Comparison of ENCODE assay signal across 7 mouse cellular contexts in the genomic region with DNA sequence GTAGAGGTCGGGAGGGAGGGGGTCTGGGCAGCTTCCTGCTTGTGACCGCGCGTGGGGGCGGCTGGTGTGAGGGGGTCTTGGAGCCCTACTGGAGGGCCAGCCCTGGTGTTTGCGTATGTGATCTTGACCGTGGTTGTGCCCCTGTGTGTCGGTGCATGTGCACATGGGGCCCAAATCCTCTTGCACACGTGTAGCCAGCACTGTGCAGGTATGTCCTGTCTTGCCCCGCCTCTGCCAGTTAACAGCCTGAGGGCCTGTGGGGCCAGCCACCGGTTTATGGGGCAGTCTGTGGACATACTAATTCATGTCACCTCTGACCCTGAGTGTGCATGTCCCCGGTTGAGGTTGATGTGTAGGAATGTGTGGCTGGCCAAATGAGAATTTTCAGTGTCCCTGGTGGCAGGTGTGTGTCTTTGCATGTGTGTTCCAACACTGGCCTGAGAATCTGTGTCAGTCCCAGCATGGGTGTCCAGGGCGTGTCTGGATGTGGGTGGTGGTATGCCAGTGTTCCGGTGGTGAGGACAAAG. TPM values are rescaled to one million over a fixed set of nuclear protein-coding genes. Genes with fewer than 3 reads are reported as not detected.
DNase-seq lines count a peak whose midpoint lies in the region; ATAC-seq lines count a peak whose summit lies in the region.

No protein-coding gene starts in this region.

- no peaks in the 10 kb centered on the region for H3K27me3 ChIP-seq in forebrain, embryonic 14.5 days (replicated peaks; ENCODE audit: control insufficient read depth, insufficient read depth, low read length)

- no peaks in the 10 kb centered on the region for H3K36me3 ChIP-seq in forebrain, embryonic 14.5 days (ENCODE audit: control insufficient read depth, insufficient read depth, low read length)

- H3K4me2 ChIP-seq in forebrain, embryonic 14.5 days (ENCODE audit: low read length), result peak overlapping the region; percentile 91

- no peaks in the 10 kb centered on the region for H3K9me3 ChIP-seq in forebrain, embryonic 14.5 days (replicated peaks; ENCODE audit: control insufficient read depth, low read length)

- ATAC-seq in forebrain, embryonic 14.5 days, result no peak

- 0 out of 2 replicates have a peak, but pooled peaks cover 4% of the 10 kb centered on the region for H3K4me1 ChIP-seq in brown adipose tissue, adult 24 weeks (ENCODE audit: control insufficient read depth, insufficient read depth, insufficient read length, low read length)
- H3K4me1 ChIP-seq in forebrain, embryonic 14.5 days (ENCODE audit: control insufficient read depth, insufficient read depth, low read length), result peaks cover 60% of the 10 kb centered on the region

- H3K9ac ChIP-seq in forebrain, embryonic 14.5 days (ENCODE audit: low read length), result peak overlapping the region; percentile 88

- WGBS in forebrain, embryonic 14.5 days, result 9% methylated on average over 13 of the region's 14 CpGs

- H3K27ac ChIP-seq in brown adipose tissue, adult 24 weeks (replicated peaks; ENCODE audit: low read depth, low read length), result no peak overlapping the region
- H3K27ac ChIP-seq in forebrain, embryonic 14.5 days (ENCODE audit: low read depth, low read length), result peak overlapping the region; percentile 90

- H3K4me3 ChIP-seq in brown adipose tissue, adult 24 weeks (ENCODE audit: insufficient read depth, low read depth, low read length), result peak overlapping the region; percentile 30
- peak overlapping the region; percentile 68 for H3K4me3 ChIP-seq in forebrain, embryonic 14.5 days (ENCODE audit: low read depth, low read length)

- peak; percentile 32 for DNase-seq in right cerebral cortex, postnatal 14 days
- no peak for DNase-seq in right cerebral cortex, postnatal 4 days
- DNase-seq in forebrain, embryonic 14.5 days (ENCODE audit: low spot score), result peak; percentile 22
- DNase-seq in kidney, postnatal 14 days, result peak; percentile 40
- peak; percentile 55 for DNase-seq in naive thymus-derived CD4-positive, alpha-beta T cell, adult 2 months (ENCODE audit: low read depth)
- no peak for DNase-seq in adrenal gland, postnatal 10 days

RNA-seq across cellular contexts. Expression of a gene that starts 8.1 kb away (rescaled TPM):
- polyA plus RNA-seq in brown adipose tissue, adult 24 weeks (2012; ENCODE audit: insufficient read depth, insufficient read length, missing spikeins), result 1.1 and 1.6 TPM in 2 replicates
- polyA plus RNA-seq in forebrain, embryonic 14.5 days (2014; fragmentation: Nextera tagmentation; extraction: Ambion mirVana), result 4.2 and 4.9 TPM in 2 replicates
- 10 to 100 TPM; 15.7 to 21.6 TPM for total RNA-seq in adrenal gland, postnatal 10 days (2021)

RNA-seq across cellular contexts. Expression of a gene that starts 9.7 kb away (rescaled TPM):
- 142 and 151 TPM in 2 replicates for polyA plus RNA-seq in brown adipose tissue, adult 24 weeks (2012; ENCODE audit: insufficient read depth, insufficient read length, missing spikeins)
- polyA plus RNA-seq in forebrain, embryonic 14.5 days (2014; fragmentation: Nextera tagmentation; extraction: Ambion mirVana), result 137 and 150 TPM in 2 replicates
- total RNA-seq in adrenal gland, postnatal 10 days (2021), result 100 to 1,000 TPM; 119 to 134 TPM

RNA-seq across cellular contexts. Expression of a gene that starts 16.3 kb away (rescaled TPM):
- polyA plus RNA-seq in brown adipose tissue, adult 24 weeks (2012; ENCODE audit: insufficient read depth, insufficient read length, missing spikeins), result 13.1 and 15.7 TPM in 2 replicates
- polyA plus RNA-seq in forebrain, embryonic 14.5 days (2014; fragmentation: Nextera tagmentation; extraction: Ambion mirVana), result 10.0 and 12.1 TPM in 2 replicates
- total RNA-seq in adrenal gland, postnatal 10 days (2021), result 10 to 100 TPM; 20.6 to 23.3 TPM

RNA-seq across cellular contexts. Expression of a gene that starts 23.9 kb away (rescaled TPM):
- polyA plus RNA-seq in brown adipose tissue, adult 24 weeks (2012; ENCODE audit: insufficient read depth, insufficient read length, missing spikeins), result 2.4 and 3.0 TPM in 2 replicates
- 9.1 and 10.0 TPM in 2 replicates for polyA plus RNA-seq in forebrain, embryonic 14.5 days (2014; fragmentation: Nextera tagmentation; extraction: Ambion mirVana)
- total RNA-seq in adrenal gland, postnatal 10 days (2021), result 1 to 10 TPM; 5.2 to 7.4 TPM

RNA-seq across cellular contexts. Expression of a gene that starts 32.2 kb away (rescaled TPM):
- polyA plus RNA-seq in brown adipose tissue, adult 24 weeks (2012; ENCODE audit: insufficient read depth, insufficient read length, missing spikeins), result not detected in 2 replicates
- 2.4 and 3.0 TPM in 2 replicates for polyA plus RNA-seq in forebrain, embryonic 14.5 days (2014; fragmentation: Nextera tagmentation; extraction: Ambion mirVana)
- total RNA-seq in adrenal gland, postnatal 10 days (2021), result 1 to 10 TPM; 4.5 to 6.2 TPM

Comparison
In these comparisons a context has a peak if more than half of its experiments do, and no peak if none do; other contexts are left out.
1. DNase-seq: peak in right cerebral cortex, postnatal 14 days (single experiment), forebrain, embryonic 14.5 days (single experiment), kidney, postnatal 14 days (single experiment) and naive thymus-derived CD4-positive, alpha-beta T cell, adult 2 months (single experiment); none in right cerebral cortex, postnatal 4 days (single experiment) and adrenal gland, postnatal 10 days (single experiment).